Mouse (Mus musculus): ENCODE data around the gene Smtnl1. TPM values are rescaled to one million over a fixed set of nuclear protein-coding genes. Genes with fewer than 3 reads are reported as not detected.

Gene Smtnl1
- polyA plus RNA-seq, 2 experiments: 0.23 to 0.38 TPM

GRCm38 (mm10) chr2:84761840-84762239 lies 60.6 kb downstream of the Smtnl1 start:
- Histone ChIP-seq H3K4me1 (replicated peaks; ENCODE audit: control insufficient read depth in 2 of 2, insufficient read depth in 2 of 2, low read length in 1 of 2) (peaks cover 0 to 3% of the 10 kb centered on the region in 2 experiments; a peak in 1 of 4 replicates), H3K4me2 (ENCODE audit: low read depth) (no peak overlapping the region), H3K27me3 (ENCODE audit: control insufficient read depth, insufficient read depth, low read length) (no peaks in the 10 kb centered on the region; the same call in 1 of the 2 replicates), H3K27ac (no peak overlapping the region), H3K4me3 (ENCODE audit: insufficient read depth in 1 of 2, low read depth in 2 of 2, low read length in 2 of 2) (no peak overlapping the region), H3K36me3 (replicated peaks; ENCODE audit: control insufficient read depth, insufficient read depth, low read depth) (no peaks in the 10 kb centered on the region), H3K9me3 (ENCODE audit: control insufficient read depth, low read length) (no peaks in the 10 kb centered on the region), H3K9ac (replicated peaks) (no peak overlapping the region)
- WGBS (ENCODE audit: insufficient replicate concordance): 67% methylated on average over 1 of the region's 1 CpGs
- TF ChIP-seq CTCF (IDR thresholded peaks at IDR 0.05; ENCODE audit: low read depth) (no peak), EP300 (IDR thresholded peaks at IDR 0.05; ENCODE audit: low read depth) (no peak)
- DNase-seq (ENCODE audit: low read depth in 3 of 3, low spot score in 3 of 3): no peak
- no peak for ATAC-seq (ENCODE audit: insufficient read depth)

GRCm38 (mm10) chr2:84761309-84761708 lies 61.1 kb downstream of the Smtnl1 start:
- WGBS (ENCODE audit: insufficient replicate concordance): 56% methylated on average over 3 of the region's 3 CpGs
- Histone ChIP-seq H3K4me2 (ENCODE audit: low read depth) (no peak overlapping the region), H3K9me3 (ENCODE audit: control insufficient read depth, low read length) (no peaks in the 10 kb centered on the region), H3K4me3 (ENCODE audit: insufficient read depth in 1 of 2, low read depth in 2 of 2, low read length in 2 of 2) (no peak overlapping the region), H3K4me1 (replicated peaks; ENCODE audit: control insufficient read depth in 2 of 2, insufficient read depth in 2 of 2, low read length in 1 of 2) (peaks cover 0 to 7% of the 10 kb centered on the region in 2 experiments; a peak in 2 of 4 replicates), H3K27me3 (ENCODE audit: control insufficient read depth, insufficient read depth, low read length) (no peaks in the 10 kb centered on the region), H3K9ac (replicated peaks) (no peak overlapping the region), H3K27ac (no peak overlapping the region), H3K36me3 (replicated peaks; ENCODE audit: control insufficient read depth, insufficient read depth, low read depth) (no peaks in the 10 kb centered on the region)
- ATAC-seq (ENCODE audit: insufficient read depth) (no peak), DNase-seq (ENCODE audit: low read depth in 3 of 3, low spot score in 3 of 3) (no peak)
- no peak for TF ChIP-seq CTCF (IDR thresholded peaks at IDR 0.05; ENCODE audit: low read depth)
- TF ChIP-seq EP300 (IDR thresholded peaks at IDR 0.05; ENCODE audit: low read depth): no peak

Other genes with a start within 250 kb of the Smtnl1 start
- gene Ctnnd1, start 171.9 kb downstream of the Smtnl1 start, polyA plus RNA-seq (2012; rRNA removed): 14.6 and 16.0 TPM in 2 replicates
- gene Ctnnd1, start 171.9 kb downstream of the Smtnl1 start, polyA plus RNA-seq (2014; fragmentation: Nextera tagmentation; extraction: Ambion mirVana): 8.5 and 9.8 TPM in 2 replicates
- gene Btbd18, start 163.6 kb downstream of the Smtnl1 start, polyA plus RNA-seq (2012; rRNA removed): not detected in 2 replicates
- gene Btbd18, start 163.6 kb downstream of the Smtnl1 start, polyA plus RNA-seq (2014; fragmentation: Nextera tagmentation; extraction: Ambion mirVana): 0.05 TPM in 1 of 2 replicates, not detected in the other
- 97.8 and 135 TPM in 2 replicates for gene Selenoh, start 151.9 kb downstream of the Smtnl1 start, polyA plus RNA-seq (2012; rRNA removed)
- 115 TPM in 2 replicates for gene Selenoh, start 151.9 kb downstream of the Smtnl1 start, polyA plus RNA-seq (2014; fragmentation: Nextera tagmentation; extraction: Ambion mirVana)
- 0.01 TPM in 1 of 2 replicates, not detected in the other for gene Gm28635, start 144.6 kb downstream of the Smtnl1 start, polyA plus RNA-seq (2012; rRNA removed)
- not detected in 2 replicates for gene Gm28635, start 144.6 kb downstream of the Smtnl1 start, polyA plus RNA-seq (2014; fragmentation: Nextera tagmentation; extraction: Ambion mirVana)
- 9.6 and 12.3 TPM in 2 replicates for gene Med19, start 144.2 kb downstream of the Smtnl1 start, polyA plus RNA-seq (2012; rRNA removed)
- 22.4 and 23.4 TPM in 2 replicates for gene Med19, start 144.2 kb downstream of the Smtnl1 start, polyA plus RNA-seq (2014; fragmentation: Nextera tagmentation; extraction: Ambion mirVana)
- gene Tmx2, start 143.5 kb downstream of the Smtnl1 start, polyA plus RNA-seq (2012; rRNA removed): 18.7 and 24.7 TPM in 2 replicates
- gene Tmx2, start 143.5 kb downstream of the Smtnl1 start, polyA plus RNA-seq (2014; fragmentation: Nextera tagmentation; extraction: Ambion mirVana): 66.3 and 70.9 TPM in 2 replicates
- 17.2 and 17.4 TPM in 2 replicates for gene Zdhhc5, start 107.5 kb downstream of the Smtnl1 start, polyA plus RNA-seq (2012; rRNA removed)
- gene Zdhhc5, start 107.5 kb downstream of the Smtnl1 start, polyA plus RNA-seq (2014; fragmentation: Nextera tagmentation; extraction: Ambion mirVana): 18.8 and 20.1 TPM in 2 replicates
- 22.1 and 27.5 TPM in 2 replicates for gene Clp1, start 95.3 kb downstream of the Smtnl1 start, polyA plus RNA-seq (2012; rRNA removed)
- gene Clp1, start 95.3 kb downstream of the Smtnl1 start, polyA plus RNA-seq (2014; fragmentation: Nextera tagmentation; extraction: Ambion mirVana): 50.9 and 54.6 TPM in 2 replicates
- 122 and 145 TPM in 2 replicates for gene Ypel4, start 88.6 kb downstream of the Smtnl1 start, polyA plus RNA-seq (2012; rRNA removed)
- gene Ypel4, start 88.6 kb downstream of the Smtnl1 start, polyA plus RNA-seq (2014; fragmentation: Nextera tagmentation; extraction: Ambion mirVana): 53.4 and 58.1 TPM in 2 replicates
- 1.1 and 1.8 TPM in 2 replicates for gene Gm19426, start 79.0 kb downstream of the Smtnl1 start, polyA plus RNA-seq (2012; rRNA removed)
- 0.98 and 1.1 TPM in 2 replicates for gene Gm19426, start 79.0 kb downstream of the Smtnl1 start, polyA plus RNA-seq (2014; fragmentation: Nextera tagmentation; extraction: Ambion mirVana)
- gene Serping1, start 47.2 kb downstream of the Smtnl1 start, polyA plus RNA-seq (2012; rRNA removed): 32.4 and 35.4 TPM in 2 replicates
- 45.4 and 61.5 TPM in 2 replicates for gene Serping1, start 47.2 kb downstream of the Smtnl1 start, polyA plus RNA-seq (2014; fragmentation: Nextera tagmentation; extraction: Ambion mirVana)
- gene Ube2l6, start 23.8 kb downstream of the Smtnl1 start, polyA plus RNA-seq (2012; rRNA removed): 243 and 304 TPM in 2 replicates
- 469 and 479 TPM in 2 replicates for gene Ube2l6, start 23.8 kb downstream of the Smtnl1 start, polyA plus RNA-seq (2014; fragmentation: Nextera tagmentation; extraction: Ambion mirVana)
- 39.8 and 46.6 TPM in 2 replicates for gene Timm10, start 4.3 kb upstream of the Smtnl1 start, polyA plus RNA-seq (2012; rRNA removed)
- gene Timm10, start 4.3 kb upstream of the Smtnl1 start, polyA plus RNA-seq (2014; fragmentation: Nextera tagmentation; extraction: Ambion mirVana): 40.6 and 41.5 TPM in 2 replicates
- gene Slc43a1, start 16.2 kb upstream of the Smtnl1 start, polyA plus RNA-seq (2012; rRNA removed): 144 and 151 TPM in 2 replicates
- gene Slc43a1, start 16.2 kb upstream of the Smtnl1 start, polyA plus RNA-seq (2014; fragmentation: Nextera tagmentation; extraction: Ambion mirVana): 174 and 198 TPM in 2 replicates
- gene Rtn4rl2, start 64.1 kb upstream of the Smtnl1 start, polyA plus RNA-seq (2012; rRNA removed): 0.03 and 0.06 TPM in 2 replicates
- 0.14 TPM in 1 of 2 replicates, not detected in the other for gene Rtn4rl2, start 64.1 kb upstream of the Smtnl1 start, polyA plus RNA-seq (2014; fragmentation: Nextera tagmentation; extraction: Ambion mirVana)
- 158 and 159 TPM in 2 replicates for gene Slc43a3, start 113.9 kb upstream of the Smtnl1 start, polyA plus RNA-seq (2012; rRNA removed)
- 113 and 124 TPM in 2 replicates for gene Slc43a3, start 113.9 kb upstream of the Smtnl1 start, polyA plus RNA-seq (2014; fragmentation: Nextera tagmentation; extraction: Ambion mirVana)
- gene Prg2, start 157.8 kb upstream of the Smtnl1 start, polyA plus RNA-seq (2012; rRNA removed): 33.3 and 62.4 TPM in 2 replicates
- 17.9 and 21.8 TPM in 2 replicates for gene Prg2, start 157.8 kb upstream of the Smtnl1 start, polyA plus RNA-seq (2014; fragmentation: Nextera tagmentation; extraction: Ambion mirVana)
- gene Prg3, start 165.6 kb upstream of the Smtnl1 start, polyA plus RNA-seq (2012; rRNA removed): 2.6 and 4.4 TPM in 2 replicates
- 2.1 and 3.4 TPM in 2 replicates for gene Prg3, start 165.6 kb upstream of the Smtnl1 start, polyA plus RNA-seq (2014; fragmentation: Nextera tagmentation; extraction: Ambion mirVana)
- gene Ssrp1, start 214.6 kb upstream of the Smtnl1 start, polyA plus RNA-seq (2012; rRNA removed): 82.2 and 115 TPM in 2 replicates
- 160 and 183 TPM in 2 replicates for gene Ssrp1, start 214.6 kb upstream of the Smtnl1 start, polyA plus RNA-seq (2014; fragmentation: Nextera tagmentation; extraction: Ambion mirVana)
- 0.12 and 0.22 TPM in 2 replicates for gene P2rx3, start 214.8 kb upstream of the Smtnl1 start, polyA plus RNA-seq (2012; rRNA removed)
- gene P2rx3, start 214.8 kb upstream of the Smtnl1 start, polyA plus RNA-seq (2014; fragmentation: Nextera tagmentation; extraction: Ambion mirVana): 0.08 and 0.17 TPM in 2 replicates
- 3.9 and 4.4 TPM in 2 replicates for gene Tnks1bp1, start 225.4 kb upstream of the Smtnl1 start, polyA plus RNA-seq (2012; rRNA removed)
- 0.75 and 1.0 TPM in 2 replicates for gene Tnks1bp1, start 225.4 kb upstream of the Smtnl1 start, polyA plus RNA-seq (2014; fragmentation: Nextera tagmentation; extraction: Ambion mirVana)

Measured in liver, embryonic 14.5 days (tissue).